ENCODE assay signal across 13 mouse cellular contexts in genomic region chr5:98986011-98986410, GRCm38 (mm10). TPM values are rescaled to one million over a fixed set of nuclear protein-coding genes. Genes with fewer than 3 reads are reported as not detected.
DNase-seq lines count a peak whose midpoint lies in the region; TF ChIP-seq lines count a peak whose summit lies in the region.
"Had no signal": no experiment of that assay in that cellular context is flagged by ENCODE, and none has a peak within 500 bp of the region (broad histone marks: within the 10 kb centered on the region; RNA-seq: fewer than 3 reads in every experiment).

No protein-coding gene starts in this region.

- no peak overlapping the region for H3K27ac ChIP-seq in liver, adult 2 months (replicated peaks; ENCODE audit: insufficient read depth, low read depth, low read length)
- H3K27ac ChIP-seq in forebrain, embryonic 10.5 days, result peak overlapping the region; percentile 86
- H3K27ac ChIP-seq: hindbrain, embryonic 13.5 days had no signal

- TF ChIP-seq CTCF in liver, adult 2 months (IDR thresholded peaks at IDR 0.05; ENCODE audit: low read depth, low read length), result no peak

- no peak overlapping the region for H3K9ac ChIP-seq in liver, adult 2 months (ENCODE audit: low read depth, low read length)
- H3K9ac ChIP-seq: hindbrain, embryonic 13.5 days had no signal

- H3K79me2 ChIP-seq in liver, adult 2 months (ENCODE audit: control insufficient read depth, insufficient read depth, low read length), result no peaks in the 10 kb centered on the region

- whole genome bisulfite sequencing in liver, adult 2 months, result 29% methylated on average over 4 of the region's 4 CpGs
- WGBS in forebrain, embryonic 10.5 days, result 3% methylated on average over 4 of the region's 4 CpGs

- TF ChIP-seq POLR2A in liver, adult 2 months (IDR thresholded peaks at IDR 0.05; ENCODE audit: extremely low read depth, insufficient read depth, low read length), result no peak

- H3K4me1 ChIP-seq in liver, adult 2 months (ENCODE audit: control insufficient read depth, insufficient read depth, low read length), result peaks cover 3% of the 10 kb centered on the region; the same call in 1 of the 2 replicates
- peaks cover 55% of the 10 kb centered on the region for H3K4me1 ChIP-seq in forebrain, embryonic 10.5 days

- no peaks in the 10 kb centered on the region for H3K9me3 ChIP-seq in forebrain, embryonic 10.5 days
- H3K9me3 ChIP-seq: hindbrain, embryonic 13.5 days had no signal

- DNase-seq in liver, adult 2 months (ENCODE audit: extremely low read depth, low read depth, low spot score), result peak; percentile 58
- DNase-seq in liver, result no peak
- DNase-seq in forebrain, embryonic 10.5 days (ENCODE audit: extremely low spot score, low spot score), result peak; percentile 52
- peak; percentile 8 to 42 for DNase-seq in kidney, postnatal 4 days
- DNase-seq in yolk sac, embryonic 10.5 days (ENCODE audit: low spot score), result peak; percentile 9
- DNase-seq in right cerebral cortex, postnatal 25 days, result no peak
- no peak for DNase-seq in layer of hippocampus, postnatal 10 days (ENCODE audit: low spot score in 2 of 2)
- no peak for DNase-seq in right cerebral cortex, adult 18-20 months
- DNase-seq: cerebellum, postnatal 25 days; heart, adult 18-20 months; layer of hippocampus, postnatal 36 days; lung, adult 18-20 months had no signal

- H3K4me3 ChIP-seq in liver, adult 2 months (ENCODE audit: insufficient read depth, low read depth, low read length), result no peak overlapping the region
- H3K4me3 ChIP-seq in forebrain, embryonic 10.5 days, result peak overlapping the region; percentile 20; the same call in 1 of the 2 replicates
- H3K4me3 ChIP-seq: hindbrain, embryonic 13.5 days had no signal

- H3K27me3 ChIP-seq in liver, adult 2 months (ENCODE audit: control insufficient read depth, insufficient read depth, low read length), result no peaks in the 10 kb centered on the region
- no peaks in the 10 kb centered on the region for H3K27me3 ChIP-seq in forebrain, embryonic 10.5 days (ENCODE audit: poor library complexity, severe bottlenecking)
- H3K27me3 ChIP-seq: hindbrain, embryonic 13.5 days had no signal

- H3K36me3 ChIP-seq in liver, adult 2 months (ENCODE audit: control insufficient read depth, insufficient read depth, low read length), result no peaks in the 10 kb centered on the region
- H3K36me3 ChIP-seq in forebrain, embryonic 10.5 days (replicated peaks), result no peaks in the 10 kb centered on the region
- H3K36me3 ChIP-seq: hindbrain, embryonic 13.5 days had no signal

RNA-seq across cellular contexts. Expression of gene Prkg2, which starts 51.1 kb away (rescaled TPM):
- total RNA-seq in liver, adult 2 months (2014; rRNA removed), result under 0.01 TPM in 1 of 2 replicates, not detected in the other
- polyA plus RNA-seq in liver, adult 2 months (2012; rRNA removed), result not detected in 2 replicates
- polyA plus RNA-seq in forebrain, embryonic 10.5 days (2016; fragmentation: Nextera tagmentation; extraction: Ambion mirVana), result 1.6 and 2.0 TPM in 2 replicates
- total RNA-seq in layer of hippocampus, postnatal 10 days (2021), result 1 to 10 TPM; 2.3 to 2.4 TPM

Comparison
In these comparisons a context has a peak if more than half of its experiments do, and no peak if none do; other contexts are left out.
1. DNase-seq: peak in liver, adult 2 months (single experiment), forebrain, embryonic 10.5 days (single experiment), kidney, postnatal 4 days (2 of 2) and yolk sac, embryonic 10.5 days (single experiment); none in liver (single experiment), right cerebral cortex, postnatal 25 days (single experiment), layer of hippocampus, postnatal 10 days (0 of 2) and right cerebral cortex, adult 18-20 months (single experiment).